Mouse (Mus musculus): Measurements from ENCODE around the gene Azin2. TPM values are rescaled to one million over a fixed set of nuclear protein-coding genes. Genes with fewer than 3 reads are reported as not detected.

The Azin2 gene
- total and polyA plus RNA-seq, 2 experiments: 1.7 to 5.7 TPM

DNA sequence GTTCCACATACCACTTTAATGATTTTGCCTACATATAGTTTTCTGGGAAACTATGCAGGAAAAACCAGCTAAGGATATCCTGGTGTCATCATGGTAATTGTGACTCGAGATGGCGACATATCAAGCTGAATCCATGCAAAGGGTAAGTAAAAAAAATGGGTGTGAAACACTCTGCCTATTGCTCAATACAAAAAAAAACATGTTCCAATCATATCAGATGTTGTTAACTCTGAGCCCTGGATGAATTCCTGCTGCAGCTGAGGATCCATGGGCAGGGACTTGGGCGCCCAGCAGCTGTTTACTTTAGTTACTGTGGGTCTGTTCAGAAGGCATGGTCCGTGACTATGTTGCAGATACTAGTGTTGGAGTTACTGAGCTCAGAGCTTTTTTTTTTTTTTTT is 14.3 kb upstream of the Azin2 start:
- no peaks in the 10 kb centered on the region for H3K79me2 ChIP-seq (ENCODE audit: control insufficient read depth, insufficient read depth, low read length)
- peaks cover 25% of the 10 kb centered on the region for H3K4me1 ChIP-seq (ENCODE audit: control insufficient read depth, insufficient read depth, low read length)
- peak overlapping the region; percentile 98 for H3K27ac ChIP-seq (replicated peaks; ENCODE audit: insufficient read depth, low read depth, low read length)
- TF ChIP-seq POLR2A (IDR thresholded peaks at IDR 0.05; ENCODE audit: extremely low read depth, insufficient read depth, low read length): no peak
- no peak for TF ChIP-seq CTCF (IDR thresholded peaks at IDR 0.05; ENCODE audit: low read depth, low read length)
- H3K36me3 ChIP-seq (ENCODE audit: control insufficient read depth, insufficient read depth, low read length): no peaks in the 10 kb centered on the region
- peak; percentile 97 for DNase-seq (ENCODE audit: extremely low read depth, low read depth, low spot score)
- H3K4me3 ChIP-seq (ENCODE audit: insufficient read depth, low read depth, low read length): no peak overlapping the region
- H3K9ac ChIP-seq (ENCODE audit: low read depth, low read length): no peak overlapping the region
- no peaks in the 10 kb centered on the region for H3K27me3 ChIP-seq (ENCODE audit: control insufficient read depth, insufficient read depth, low read length)
- 21% methylated on average over 4 of the region's 4 CpGs for WGBS

DNA sequence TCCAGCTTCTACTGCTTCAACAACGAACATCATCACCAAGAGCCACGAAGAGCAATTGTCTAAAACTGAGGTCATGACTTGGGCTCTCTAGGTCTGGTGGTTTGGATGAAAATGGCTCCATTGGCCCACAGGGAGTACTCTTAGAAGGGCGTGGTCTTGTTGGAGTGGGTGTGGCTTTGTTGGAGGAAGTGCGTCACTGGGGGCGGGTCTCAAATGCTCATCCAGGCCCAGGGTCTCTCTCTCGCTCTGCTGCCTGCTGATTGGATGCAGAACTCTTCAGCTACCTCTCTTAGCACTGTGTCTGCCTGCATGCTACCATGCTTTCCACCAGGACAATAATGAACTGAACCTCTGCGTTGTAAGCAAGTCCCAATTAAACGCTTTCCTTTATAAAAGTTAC is 12.4 kb upstream of the Azin2 start:
- TF ChIP-seq CTCF (IDR thresholded peaks at IDR 0.05; ENCODE audit: low read depth, low read length): no peak
- no peak for TF ChIP-seq POLR2A (IDR thresholded peaks at IDR 0.05; ENCODE audit: extremely low read depth, insufficient read depth, low read length)
- no peak for DNase-seq (ENCODE audit: extremely low read depth, low read depth, low spot score)
- no peak overlapping the region for H3K4me3 ChIP-seq (ENCODE audit: insufficient read depth, low read depth, low read length)
- no peaks in the 10 kb centered on the region for H3K79me2 ChIP-seq (ENCODE audit: control insufficient read depth, insufficient read depth, low read length)
- peaks cover 23% of the 10 kb centered on the region for H3K4me1 ChIP-seq (ENCODE audit: control insufficient read depth, insufficient read depth, low read length)
- no peaks in the 10 kb centered on the region for H3K27me3 ChIP-seq (ENCODE audit: control insufficient read depth, insufficient read depth, low read length)
- WGBS: 94% methylated on average over 8 of the region's 8 CpGs
- no peak overlapping the region for H3K27ac ChIP-seq (replicated peaks; ENCODE audit: insufficient read depth, low read depth, low read length)
- no peak overlapping the region for H3K9ac ChIP-seq (ENCODE audit: low read depth, low read length)
- no peaks in the 10 kb centered on the region for H3K36me3 ChIP-seq (ENCODE audit: control insufficient read depth, insufficient read depth, low read length)

- H3K4me3 ChIP-seq (ENCODE audit: insufficient read depth, low read depth, low read length): no peak overlapping the region
- no peak for TF ChIP-seq POLR2A (IDR thresholded peaks at IDR 0.05; ENCODE audit: extremely low read depth, insufficient read depth, low read length)
- TF ChIP-seq CTCF (IDR thresholded peaks at IDR 0.05; ENCODE audit: low read depth, low read length): peak; percentile 73
- DNase-seq (ENCODE audit: extremely low read depth, low read depth, low spot score): peak; percentile 67
- no peaks in the 10 kb centered on the region for H3K27me3 ChIP-seq (ENCODE audit: control insufficient read depth, insufficient read depth, low read length)
- peak overlapping the region; percentile 5 for H3K27ac ChIP-seq (replicated peaks; ENCODE audit: insufficient read depth, low read depth, low read length)
- H3K79me2 ChIP-seq (ENCODE audit: control insufficient read depth, insufficient read depth, low read length): no peaks in the 10 kb centered on the region
- H3K36me3 ChIP-seq (ENCODE audit: control insufficient read depth, insufficient read depth, low read length): no peaks in the 10 kb centered on the region
- peaks cover 18% of the 10 kb centered on the region for H3K4me1 ChIP-seq (ENCODE audit: control insufficient read depth, insufficient read depth, low read length)
- WGBS: 36% methylated on average over 14 of the region's 14 CpGs
- H3K9ac ChIP-seq (ENCODE audit: low read depth, low read length): 0 out of 2 replicates have a peak overlapping the region, but pooled peaks have one; percentile 19
Measured at GRCm38 (mm10) chr4:128971065-128971694, 8.9 kb upstream of the Azin2 start.

DNA sequence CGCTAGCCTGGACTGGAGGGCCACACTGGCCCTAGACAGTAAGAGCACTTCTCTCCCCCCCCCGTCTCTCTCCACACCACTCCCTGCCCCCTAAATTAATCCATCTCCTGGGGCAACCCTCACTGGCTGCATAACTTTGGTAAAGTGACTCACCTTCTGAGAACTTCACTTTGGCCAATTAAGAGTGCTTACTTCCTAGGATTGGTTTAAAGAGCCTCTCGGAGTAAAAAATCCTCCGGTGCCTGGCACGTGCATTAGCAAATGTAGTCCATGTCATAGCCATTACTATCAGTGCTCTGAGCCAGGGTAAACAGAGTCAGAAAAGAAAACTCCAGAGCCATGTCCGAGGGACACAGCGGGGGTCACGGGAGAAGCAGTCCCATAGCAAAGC is 8.2 kb upstream of the Azin2 start:
- Histone ChIP-seq H3K79me2 (ENCODE audit: control insufficient read depth, insufficient read depth, low read length) (no peaks in the 10 kb centered on the region), H3K4me3 (ENCODE audit: insufficient read depth, low read depth, low read length) (no peak overlapping the region), H3K36me3 (ENCODE audit: control insufficient read depth, insufficient read depth, low read length) (no peaks in the 10 kb centered on the region), H3K27me3 (ENCODE audit: control insufficient read depth, insufficient read depth, low read length) (no peaks in the 10 kb centered on the region), H3K27ac (replicated peaks; ENCODE audit: insufficient read depth, low read depth, low read length) (no peak overlapping the region), H3K4me1 (ENCODE audit: control insufficient read depth, insufficient read depth, low read length) (peaks cover 15% of the 10 kb centered on the region), H3K9ac (ENCODE audit: low read depth, low read length) (no peak overlapping the region)
- DNase-seq (ENCODE audit: extremely low read depth, low read depth, low spot score): no peak
- no peak for TF ChIP-seq POLR2A (IDR thresholded peaks at IDR 0.05; ENCODE audit: extremely low read depth, insufficient read depth, low read length)
- no peak for TF ChIP-seq CTCF (IDR thresholded peaks at IDR 0.05; ENCODE audit: low read depth, low read length)
- WGBS: 67% methylated on average over 7 of the region's 8 CpGs

DNA sequence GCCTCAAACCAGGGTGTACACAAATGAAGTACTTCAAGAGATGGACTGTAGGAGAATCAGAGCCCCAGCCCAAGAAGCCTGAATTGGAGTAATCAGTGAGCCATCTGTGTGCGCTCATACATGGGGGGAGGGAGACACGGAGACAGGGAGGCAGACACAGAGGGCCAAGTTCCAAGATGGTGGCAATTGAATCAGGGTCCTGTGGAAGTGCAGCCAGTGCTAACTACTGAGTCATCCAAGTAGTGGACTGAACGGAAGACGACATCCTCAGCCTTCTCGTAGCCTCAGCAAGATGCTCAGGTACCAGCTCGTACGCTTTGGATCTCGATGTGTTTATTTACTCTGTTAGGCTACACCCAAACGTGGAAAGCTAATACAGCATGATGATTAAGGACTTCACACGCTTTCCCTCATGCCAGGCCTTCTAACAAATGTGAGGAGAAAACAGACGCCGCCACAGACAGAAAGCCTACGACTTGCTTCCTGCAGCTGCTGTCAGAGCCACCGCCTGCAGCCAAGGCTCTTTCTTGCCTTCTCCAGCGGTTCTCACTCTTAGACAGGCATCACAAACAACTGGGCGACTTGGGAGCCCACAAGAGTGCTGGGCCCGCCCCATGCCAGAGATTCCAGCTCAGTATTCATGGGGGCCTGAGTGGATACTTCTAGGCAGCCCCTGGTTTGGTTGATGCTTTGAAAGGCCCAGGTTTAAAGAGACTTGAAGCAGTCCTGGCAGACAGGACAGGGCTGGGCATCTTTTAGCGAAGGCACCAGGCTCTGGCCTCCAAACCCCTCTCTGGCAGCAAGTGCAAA is 7.6 kb upstream of the Azin2 start:
- WGBS: 81% methylated on average over 18 of the region's 18 CpGs
- H3K27ac ChIP-seq (replicated peaks; ENCODE audit: insufficient read depth, low read depth, low read length): no peak overlapping the region
- no peaks in the 10 kb centered on the region for H3K79me2 ChIP-seq (ENCODE audit: control insufficient read depth, insufficient read depth, low read length)
- no peak for DNase-seq (ENCODE audit: extremely low read depth, low read depth, low spot score)
- no peak for TF ChIP-seq POLR2A (IDR thresholded peaks at IDR 0.05; ENCODE audit: extremely low read depth, insufficient read depth, low read length)
- no peak for TF ChIP-seq CTCF (IDR thresholded peaks at IDR 0.05; ENCODE audit: low read depth, low read length)
- H3K36me3 ChIP-seq (ENCODE audit: control insufficient read depth, insufficient read depth, low read length): no peaks in the 10 kb centered on the region
- H3K27me3 ChIP-seq (ENCODE audit: control insufficient read depth, insufficient read depth, low read length): no peaks in the 10 kb centered on the region
- no peak overlapping the region for H3K9ac ChIP-seq (ENCODE audit: low read depth, low read length)
- H3K4me1 ChIP-seq (ENCODE audit: control insufficient read depth, insufficient read depth, low read length): peaks cover 15% of the 10 kb centered on the region
- no peak overlapping the region for H3K4me3 ChIP-seq (ENCODE audit: insufficient read depth, low read depth, low read length)

DNA sequence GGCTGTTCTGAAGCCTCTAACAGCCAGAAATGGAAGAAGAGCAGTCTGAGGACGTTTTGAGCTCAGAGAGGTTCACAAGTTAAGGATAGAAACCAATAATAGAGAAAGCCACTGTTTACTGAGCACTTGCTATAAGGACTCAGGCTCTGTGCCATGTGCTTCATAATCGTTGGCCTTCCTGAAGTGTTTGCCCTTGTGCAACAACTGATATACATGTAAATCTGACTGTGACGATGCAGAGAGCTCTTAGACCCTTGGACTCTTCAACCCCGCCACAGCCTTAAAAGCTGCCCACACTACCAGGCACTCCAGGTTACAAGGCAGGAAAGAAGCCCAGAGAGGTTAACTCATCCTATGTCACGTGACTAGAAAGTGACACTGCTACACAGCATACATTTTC is 6.8 kb upstream of the Azin2 start:
- Histone ChIP-seq H3K27ac (replicated peaks; ENCODE audit: insufficient read depth, low read depth, low read length) (no peak overlapping the region), H3K27me3 (ENCODE audit: control insufficient read depth, insufficient read depth, low read length) (no peaks in the 10 kb centered on the region), H3K4me1 (ENCODE audit: control insufficient read depth, insufficient read depth, low read length) (peaks cover 15% of the 10 kb centered on the region), H3K9ac (ENCODE audit: low read depth, low read length) (no peak overlapping the region), H3K79me2 (ENCODE audit: control insufficient read depth, insufficient read depth, low read length) (no peaks in the 10 kb centered on the region), H3K36me3 (ENCODE audit: control insufficient read depth, insufficient read depth, low read length) (no peaks in the 10 kb centered on the region), H3K4me3 (ENCODE audit: insufficient read depth, low read depth, low read length) (no peak overlapping the region)
- TF ChIP-seq CTCF (IDR thresholded peaks at IDR 0.05; ENCODE audit: low read depth, low read length) (no peak), POLR2A (IDR thresholded peaks at IDR 0.05; ENCODE audit: extremely low read depth, insufficient read depth, low read length) (no peak)
- DNase-seq (ENCODE audit: extremely low read depth, low read depth, low spot score): peak; percentile 72
- WGBS: 20% methylated on average over 5 of the region's 5 CpGs
